Mouse (Mus musculus): ENCODE results near the gene Olfr591. TPM values are rescaled to one million over a fixed set of nuclear protein-coding genes. Genes with fewer than 3 reads are reported as not detected.
"Not testable (repeated sequence)": the region's sequence is repeated elsewhere in the genome, so short reads cannot be mapped to it uniquely, and the experiment has no call there.

The Olfr591 gene
- not detected in 2 replicates for total RNA-seq (2017)

- no peak for ATAC-seq (replicated peaks in 1 of 2; ENCODE audit: insufficient read depth in 1 of 2, low FRiP score in 2 of 2, low TSS enrichment in 1 of 2, low read depth in 1 of 2, poor library complexity in 2 of 2, severe bottlenecking in 2 of 2)
Measured at GRCm38 (mm10) chr7:103178240-103178639, at the start of gene Olfr591. TSS of gene Olfr591 (minus strand) at chr7:103178340.

- ATAC-seq (replicated peaks in 1 of 2; ENCODE audit: insufficient read depth in 1 of 2, low FRiP score in 2 of 2, low TSS enrichment in 1 of 2, low read depth in 1 of 2, poor library complexity in 2 of 2, severe bottlenecking in 2 of 2) = no peak
Measured at GRCm38 (mm10) chr7:103216696-103217095, 38.6 kb upstream of the Olfr591 start, which contains the start of gene Olfr594. TSS of gene Olfr594 (plus strand) at chr7:103216996.

GRCm38 (mm10) chr7:103212050-103212449 lies 33.9 kb upstream of the Olfr591 start:
- not testable (repeated sequence) for ATAC-seq (replicated peaks in 1 of 2; ENCODE audit: insufficient read depth in 1 of 2, low FRiP score in 2 of 2, low TSS enrichment in 1 of 2, low read depth in 1 of 2, poor library complexity in 2 of 2, severe bottlenecking in 2 of 2)

GRCm38 (mm10) chr7:103211562-103211961 lies 33.4 kb upstream of the Olfr591 start, which contains the start of gene Olfr593:
TSS of gene Olfr593 (plus strand) at chr7:103211862.
- no peak for ATAC-seq (replicated peaks in 1 of 2; ENCODE audit: insufficient read depth in 1 of 2, low FRiP score in 2 of 2, low TSS enrichment in 1 of 2, low read depth in 1 of 2, poor library complexity in 2 of 2, severe bottlenecking in 2 of 2)

GRCm38 (mm10) chr7:103184503-103184902 lies 6.4 kb upstream of the Olfr591 start, which contains the start of gene Olfr592:
TSS of gene Olfr592 (plus strand) at chr7:103184803.
- not testable (repeated sequence) for ATAC-seq (replicated peaks in 1 of 2; ENCODE audit: insufficient read depth in 1 of 2, low FRiP score in 2 of 2, low TSS enrichment in 1 of 2, low read depth in 1 of 2, poor library complexity in 2 of 2, severe bottlenecking in 2 of 2)

GRCm38 (mm10) chr7:103169697-103170096 lies 8.4 kb downstream of the Olfr591 start:
- no peak for ATAC-seq (replicated peaks in 1 of 2; ENCODE audit: insufficient read depth in 1 of 2, low FRiP score in 2 of 2, low TSS enrichment in 1 of 2, low read depth in 1 of 2, poor library complexity in 2 of 2, severe bottlenecking in 2 of 2)

GRCm38 (mm10) chr7:103156256-103156655 lies 21.9 kb downstream of the Olfr591 start, which contains the start of gene Olfr589:
TSS of gene Olfr589 (minus strand) at chr7:103156356.
- no peak for ATAC-seq (replicated peaks in 1 of 2; ENCODE audit: insufficient read depth in 1 of 2, low FRiP score in 2 of 2, low TSS enrichment in 1 of 2, low read depth in 1 of 2, poor library complexity in 2 of 2, severe bottlenecking in 2 of 2)

- no peak for ATAC-seq (replicated peaks in 1 of 2; ENCODE audit: insufficient read depth in 1 of 2, low FRiP score in 2 of 2, low TSS enrichment in 1 of 2, low read depth in 1 of 2, poor library complexity in 2 of 2, severe bottlenecking in 2 of 2)
Measured at GRCm38 (mm10) chr7:103140579-103140978, 37.6 kb downstream of the Olfr591 start, which contains the start of gene Olfr588-ps1. TSS of gene Olfr588-ps1 (plus strand) at chr7:103140879.

GRCm38 (mm10) chr7:103125538-103125937 lies 52.6 kb downstream of the Olfr591 start, which contains the start of gene Olfr586:
TSS of gene Olfr586 (minus strand) at chr7:103125638.
- no peak for ATAC-seq (replicated peaks in 1 of 2; ENCODE audit: insufficient read depth in 1 of 2, low FRiP score in 2 of 2, low TSS enrichment in 1 of 2, low read depth in 1 of 2, poor library complexity in 2 of 2, severe bottlenecking in 2 of 2)

- no peak for ATAC-seq (replicated peaks in 1 of 2; ENCODE audit: insufficient read depth in 1 of 2, low FRiP score in 2 of 2, low TSS enrichment in 1 of 2, low read depth in 1 of 2, poor library complexity in 2 of 2, severe bottlenecking in 2 of 2)
Measured at GRCm38 (mm10) chr7:103119406-103119805, 58.7 kb downstream of the Olfr591 start.

Other genes starting within 250 kb of the Olfr591 start
- not detected in 2 replicates for gene Olfr573-ps1, start 235.8 kb downstream of the Olfr591 start, total RNA-seq (2017)
- gene Olfr574, start 229.9 kb downstream of the Olfr591 start, total RNA-seq (2017) = not detected in 2 replicates
- not detected in 2 replicates for gene Olfr575, start 219.6 kb downstream of the Olfr591 start, total RNA-seq (2017)
- not detected in 2 replicates for gene Olfr576, start 215.7 kb downstream of the Olfr591 start, total RNA-seq (2017)
- gene Olfr577, start 202.4 kb downstream of the Olfr591 start, total RNA-seq (2017) = not detected in 2 replicates
- not detected in 2 replicates for gene Olfr578, start 189.0 kb downstream of the Olfr591 start, total RNA-seq (2017)
- not detected in 2 replicates for gene Olfr582, start 140.3 kb downstream of the Olfr591 start, total RNA-seq (2017)
- not detected in 2 replicates for gene Olfr583, start 127.0 kb downstream of the Olfr591 start, total RNA-seq (2017)
- gene Olfr584, start 96.5 kb downstream of the Olfr591 start, total RNA-seq (2017) = not detected in 2 replicates
- gene Olfr585, start 80.6 kb downstream of the Olfr591 start, total RNA-seq (2017) = not detected in 2 replicates
- not detected in 2 replicates for gene Olfr586, start 52.7 kb downstream of the Olfr591 start, total RNA-seq (2017)
- not detected in 2 replicates for gene Olfr588-ps1, start 37.5 kb downstream of the Olfr591 start, total RNA-seq (2017)
- gene Olfr589, start 22.0 kb downstream of the Olfr591 start, total RNA-seq (2017) = not detected in 2 replicates
- gene Olfr592, start 6.5 kb upstream of the Olfr591 start, total RNA-seq (2017) = not detected in 2 replicates
- not detected in 2 replicates for gene Olfr593, start 33.5 kb upstream of the Olfr591 start, total RNA-seq (2017)
- not detected in 2 replicates for gene Olfr594, start 38.7 kb upstream of the Olfr591 start, total RNA-seq (2017)
- gene Usp17ld, start 74.2 kb upstream of the Olfr591 start, total RNA-seq (2017) = not detected in 2 replicates
- not detected in 2 replicates for gene Olfr596, start 127.3 kb upstream of the Olfr591 start, total RNA-seq (2017)
- gene Olfr597, start 138.0 kb upstream of the Olfr591 start, total RNA-seq (2017) = not detected in 2 replicates
- gene Olfr598, start 145.2 kb upstream of the Olfr591 start, total RNA-seq (2017) = not detected in 2 replicates
- gene Olfr599, start 157.6 kb upstream of the Olfr591 start, total RNA-seq (2017) = not detected in 2 replicates
- not detected in 2 replicates for gene Olfr600, start 171.3 kb upstream of the Olfr591 start, total RNA-seq (2017)
- not detected in 2 replicates for gene Olfr601, start 184.3 kb upstream of the Olfr591 start, total RNA-seq (2017)
- gene Olfr603, start 207.8 kb upstream of the Olfr591 start, total RNA-seq (2017) = not detected in 2 replicates
- not detected in 2 replicates for gene Usp17lc, start 236.7 kb upstream of the Olfr591 start, total RNA-seq (2017)